Mouse (Mus musculus) CH12.LX (cell line): Measurements from ENCODE around the gene 3110021N24Rik. TPM values are rescaled to one million over a fixed set of nuclear protein-coding genes. Genes with fewer than 3 reads are reported as not detected.

Experiments
- DNase-seq: peaks from one replicate; pipeline ENCODE4 v3.0.0-alpha.2; 2013; ENCODE audit errors: extremely low read depth
- H3K27ac ChIP-seq: 2 replicates; pipeline ENCODE4 v1.5.1; 2012; ENCODE audit warnings: low read depth, mild to moderate bottlenecking, control low read depth, moderate library complexity; ENCODE audit not compliant: insufficient read depth
- H3K27me3 ChIP-seq: replicated peaks from 2 replicates; pipeline ENCODE3; 2012; ENCODE audit warnings: inconsistent platforms
- H3K36me3 ChIP-seq, 2 experiments: replicated peaks in 1 of 2; 2 replicates each; pipeline versions ENCODE3 to v1.6.1; 2012; ENCODE audit warnings: inconsistent platforms in 1 of 2, low read length in 1 of 2, mild to moderate bottlenecking in 1 of 2, mixed read lengths in 1 of 2, moderate library complexity in 1 of 2; ENCODE audit not compliant: control insufficient read depth in 1 of 2, insufficient read depth in 1 of 2
- H3K4me1 ChIP-seq, 2 experiments: 2 replicates each; pipeline ENCODE4 v1.6.1; 2012; ENCODE audit warnings: inconsistent platforms in 1 of 2, moderate library complexity in 1 of 2; ENCODE audit not compliant: insufficient read depth in 2 of 2, control insufficient read depth in 1 of 2
- H3K4me2 ChIP-seq: 2 replicates; pipeline ENCODE4 v1.6.1; 2012; ENCODE audit warnings: low read depth, mild to moderate bottlenecking, control low read depth; ENCODE audit not compliant: poor library complexity, insufficient read depth, severe bottlenecking
- H3K4me3 ChIP-seq, 3 experiments: fragments of 150-350 bp in 1 of 3; sonication (generic) in 1 of 3; replicated peaks in 1 of 3; 2 replicates each; pipeline versions ENCODE3 to v1.5.1; 2011 to 2012; ENCODE audit warnings: low read depth in 2 of 3, low read length in 2 of 3, mild to moderate bottlenecking in 2 of 3, moderate library complexity in 2 of 3, control low read depth in 1 of 3, improper control_type of control experiment in 1 of 3, inconsistent platforms in 1 of 3, mixed read lengths in 1 of 3; ENCODE audit not compliant: poor library complexity in 1 of 3
- H3K79me2 ChIP-seq: replicated peaks from 2 replicates; pipeline ENCODE4 v1.6.1; 2012; ENCODE audit warnings: mild to moderate bottlenecking, moderate library complexity; ENCODE audit not compliant: control insufficient read depth, poor library complexity, insufficient read depth, severe bottlenecking; ENCODE audit errors: extremely low read depth
- H3K9ac ChIP-seq: 2 replicates; pipeline ENCODE4 v1.6.1; 2012; ENCODE audit warnings: low read depth, mild to moderate bottlenecking, control low read depth, moderate library complexity; ENCODE audit not compliant: insufficient read depth
- H3K9me3 ChIP-seq: replicated peaks from 2 replicates; pipeline ENCODE3; 2012; ENCODE audit warnings: low read length, inconsistent platforms, mixed read lengths
- BHLHE40 ChIP-seq: IDR thresholded peaks from 2 replicates; pipeline ENCODE4 v1.6.1; 2011; ENCODE audit warnings: mild to moderate bottlenecking, low read depth, low read length, improper control_type of control experiment
- CHD2 ChIP-seq: IDR thresholded peaks from 2 replicates; pipeline ENCODE4 v1.6.1; 2011; ENCODE audit warnings: low read length, improper control_type of control experiment
- EP300 ChIP-seq: IDR thresholded peaks from 2 replicates; pipeline ENCODE4 v1.6.1; 2011; ENCODE audit warnings: low read length, improper control_type of control experiment
- ETS1 ChIP-seq: conservative IDR thresholded peaks from 2 replicates; pipeline ENCODE4 v1.6.1; 2012; ENCODE audit warnings: low read depth, mild to moderate bottlenecking, inconsistent platforms, low read length, improper control_type of control experiment, moderate library complexity
- HCFC1 ChIP-seq: IDR thresholded peaks from 2 replicates; pipeline ENCODE4 v1.6.1; 2012; ENCODE audit warnings: low read depth, mild to moderate bottlenecking, inconsistent platforms, low read length, improper control_type of control experiment
- JUN ChIP-seq: IDR thresholded peaks from 2 replicates; pipeline ENCODE4 v1.6.1; 2011; ENCODE audit warnings: low read depth, mild to moderate bottlenecking, low read length, improper control_type of control experiment, moderate library complexity; ENCODE audit not compliant: insufficient read depth
- MAFK ChIP-seq: IDR thresholded peaks from 2 replicates; pipeline ENCODE4 v1.6.1; 2011; ENCODE audit warnings: low read length, improper control_type of control experiment; ENCODE audit not compliant: insufficient replicate concordance
- MAZ ChIP-seq: IDR thresholded peaks from 2 replicates; pipeline ENCODE4 v1.6.1; 2012; ENCODE audit warnings: low read depth, mild to moderate bottlenecking, inconsistent platforms, low read length, improper control_type of control experiment, moderate library complexity
- MYC ChIP-seq: IDR thresholded peaks from 2 replicates; pipeline ENCODE4 v1.6.1; 2011; ENCODE audit warnings: low read depth, mild to moderate bottlenecking, improper control_type of control experiment, low read length
- NELFE ChIP-seq: IDR thresholded peaks from 2 replicates; pipeline ENCODE4 v1.6.1; 2011; ENCODE audit warnings: low read depth, low read length, improper control_type of control experiment
- POLR2A ChIP-seq: IDR thresholded peaks from 2 replicates; pipeline ENCODE4 v1.6.1; 2011; ENCODE audit warnings: low read depth, mild to moderate bottlenecking, improper control_type of control experiment, low read length
- POLR2AphosphoS2 ChIP-seq: IDR thresholded peaks from 2 replicates; pipeline ENCODE4 v1.6.1; 2011; ENCODE audit warnings: low read depth, low read length, improper control_type of control experiment
- RCOR1 ChIP-seq: conservative IDR thresholded peaks from 2 replicates; pipeline ENCODE4 v1.6.1; 2012; ENCODE audit warnings: low read depth, mild to moderate bottlenecking, inconsistent platforms, low read length, improper control_type of control experiment
- UBTF ChIP-seq: IDR thresholded peaks from 2 replicates; pipeline ENCODE4 v1.6.1; 2012; ENCODE audit warnings: low read depth, mild to moderate bottlenecking, inconsistent platforms, low read length, improper control_type of control experiment, moderate library complexity
- USF1 ChIP-seq: IDR thresholded peaks from 2 replicates; pipeline ENCODE4 v1.6.1; 2014; ENCODE audit warnings: low read depth, mild to moderate bottlenecking, inconsistent platforms, low read length, improper control_type of control experiment
- ZC3H11A ChIP-seq: IDR thresholded peaks from 2 replicates; pipeline ENCODE4 v1.6.1; 2012; ENCODE audit warnings: low read depth, mild to moderate bottlenecking, inconsistent platforms, low read length, improper control_type of control experiment
- ZKSCAN1 ChIP-seq: IDR thresholded peaks from 2 replicates; pipeline ENCODE4 v1.6.1; 2012; ENCODE audit warnings: low read depth, inconsistent platforms, low read length, improper control_type of control experiment, borderline replicate concordance
- ZMIZ1 ChIP-seq: IDR thresholded peaks from 2 replicates; pipeline ENCODE4 v1.6.1; 2012; ENCODE audit warnings: low read depth, mild to moderate bottlenecking, inconsistent platforms, low read length, improper control_type of control experiment
- dilution Hi-C: fragments of 300-500 bp; cut with MboI; formaldehyde crosslinking; loops from 2 replicates; pipeline ENCODE4 v1.14.3; 2020; ENCODE audit warnings: low sequenced_read_pairs; ENCODE audit not compliant: extremely low pct_unique_long_range_greater_than_20kb, extremely low pct_ligation_motif_present
- in situ Hi-C: fragments of 300-500 bp; cut with MboI; formaldehyde crosslinking; loops from 3 replicates; pipeline ENCODE4 v1.14.3; 2019; ENCODE audit warnings: low sequenced_read_pairs, low pct_ligation_motif_present, low pct_unique_long_range_greater_than_20kb, mixed read lengths
- polyA plus RNA-seq: library from polyadenylated mRNA; unstranded; fragments of >175 nt; gene quantifications from 2 replicates; pipeline ENCODE4 v1.2.1, GENCODE M21; 2012; ENCODE audit warnings: low read depth; ENCODE audit not compliant: insufficient read length
- total RNA-seq, 2 experiments: library from RNA; depleted of rRNA; stranded (reverse); fragments of 300-350 nt in 1 of 2; fragments of >200 nt in 1 of 2; gene quantifications; 2 replicates each; pipeline ENCODE4 v1.2.3; 2012 to 2014

3110021N24Rik gene
- total and polyA plus RNA-seq, 3 experiments = 0.17 TPM; not detected in 2

DNA sequence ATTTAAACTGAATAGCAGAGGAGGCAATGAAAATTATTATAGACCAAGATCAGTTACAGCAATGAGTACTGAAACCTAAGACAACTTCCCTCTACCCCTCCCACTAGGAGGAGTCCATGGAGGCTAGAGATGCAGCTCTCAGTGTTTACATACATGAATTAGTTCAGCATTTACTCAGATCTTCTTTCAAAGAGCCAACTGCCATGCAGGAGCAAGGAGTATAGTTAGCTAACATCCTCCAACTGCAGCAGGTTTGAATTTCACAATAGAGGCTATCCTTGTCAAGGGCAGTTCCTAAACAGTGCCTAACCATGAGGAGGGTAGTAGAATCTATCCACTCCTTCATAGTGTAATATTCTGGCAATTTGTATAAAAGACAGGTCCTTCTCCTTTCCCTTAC, 49.1 kb downstream of the 3110021N24Rik start:
- Histone ChIP-seq H3K9ac (no peak overlapping the region), H3K79me2 (no peaks in the 10 kb centered on the region), H3K4me1 (0 out of 4 replicates have a peak, but pooled peaks cover 0 to 2% of the 10 kb centered on the region in 2 experiments), H3K36me3 (no peaks in the 10 kb centered on the region), H3K27ac (no peak overlapping the region), H3K27me3 (no peaks in the 10 kb centered on the region), H3K4me3 (no peak overlapping the region), H3K4me2 (no peak overlapping the region), H3K9me3 (no peaks in the 10 kb centered on the region)
- DNase-seq = no peak
- TF ChIP-seq ZKSCAN1 = no peak
- TF ChIP-seq JUN = no peak
- no peak for TF ChIP-seq MYC
- TF ChIP-seq USF1 = no peak
- no peak for TF ChIP-seq NELFE
- TF ChIP-seq ZC3H11A = no peak
- TF ChIP-seq UBTF = no peak
- TF ChIP-seq ETS1 = no peak
- no peak for TF ChIP-seq MAFK
- in situ Hi-C loops (no loop called here), dilution Hi-C loops (no loop called here)

DNA sequence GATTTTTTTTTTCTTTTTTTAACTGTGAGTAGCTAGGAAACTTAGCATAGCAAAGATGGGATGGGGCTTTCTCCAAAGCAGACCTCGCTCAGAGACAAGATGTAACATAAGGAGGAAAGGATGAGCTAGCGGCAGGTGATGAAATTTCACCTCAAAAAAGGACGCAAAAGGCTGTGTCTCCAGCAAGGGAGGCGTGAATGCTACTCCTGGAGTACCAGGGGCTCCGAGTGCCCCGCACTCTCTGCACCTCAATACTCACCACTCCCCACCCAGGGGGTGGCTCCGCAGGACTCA, 60.3 kb downstream of the 3110021N24Rik start:
- Histone ChIP-seq H3K9ac (peak overlapping the region; percentile 25), H3K9me3 (no peaks in the 10 kb centered on the region), H3K4me3 (peak overlapping the region; percentile 50 to 61 (median 61)), H3K36me3 (no peaks in the 10 kb centered on the region), H3K79me2 (no peaks in the 10 kb centered on the region), H3K4me2 (no peak overlapping the region)
- no peak for DNase-seq
- dilution Hi-C loops = no loop called here
- TF ChIP-seq MAFK (no peak), RCOR1 (no peak), USF1 (no peak), MAZ (no peak), ZMIZ1 (no peak), POLR2A (no peak), CHD2 (no peak), EP300 (no peak), POLR2AphosphoS2 (no peak), BHLHE40 (no peak), HCFC1 (no peak), ZKSCAN1 (no peak)
- TF ChIP-seq, all 38 proteins: peak for 0
- Histone ChIP-seq H3K27ac (no peak overlapping the region), H3K27me3 (peaks cover 12% of the 10 kb centered on the region), H3K4me1 (peaks cover 2 to 19% of the 10 kb centered on the region in 2 experiments; a peak in 3 of 4 replicates)
- in situ Hi-C loops = loop anchor here (10.0 kb wide), 1 partner anchor 85 kb away; no protein-coding TSS in a partner anchor
